ENCODE assay signal across 14 mouse cellular contexts in the genomic region with DNA sequence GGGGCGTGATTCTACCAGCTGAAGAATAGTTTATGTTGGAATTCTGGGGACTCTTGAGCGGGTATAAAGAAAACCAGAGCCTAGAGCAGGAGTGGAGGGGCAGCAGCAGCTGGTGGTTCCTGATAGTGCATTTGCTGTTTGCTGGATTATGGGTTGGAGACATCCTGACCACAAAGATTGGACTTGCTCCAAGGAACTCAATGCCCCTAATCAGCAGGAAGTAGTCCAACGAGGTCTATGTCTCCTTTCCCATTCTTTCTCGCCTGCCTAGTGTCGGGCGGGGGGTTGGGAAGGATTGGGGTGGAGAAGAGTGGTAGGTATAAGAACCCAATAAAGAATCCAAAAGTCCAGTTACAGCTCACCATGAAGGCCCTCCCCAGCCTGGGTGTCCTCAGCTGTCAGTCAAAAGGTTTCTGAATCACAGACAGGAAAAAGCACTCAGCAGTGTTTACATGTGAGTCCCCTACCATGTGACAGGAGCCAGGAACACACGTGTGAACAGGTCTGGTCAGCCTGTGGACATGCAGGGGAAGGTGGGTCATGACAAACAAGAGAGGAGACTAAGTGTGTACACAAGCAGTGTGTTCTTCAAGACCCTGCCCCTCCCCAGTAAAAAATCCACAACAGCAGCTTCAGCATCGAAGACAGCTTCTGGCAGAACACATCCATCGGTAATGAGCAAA. TPM values are rescaled to one million over a fixed set of nuclear protein-coding genes. Genes with fewer than 3 reads are reported as not detected.
DNase-seq lines count a peak whose midpoint lies in the region; TF ChIP-seq lines count a peak whose summit lies in the region.
"Had no signal": no experiment of that assay in that cellular context is flagged by ENCODE, and none has a peak within 500 bp of the region (broad histone marks: within the 10 kb centered on the region; RNA-seq: fewer than 3 reads in every experiment).

No protein-coding gene starts in this region.

- peak overlapping the region; percentile 93 for H3K27ac ChIP-seq in gastrocnemius, adult 2 months
- peak overlapping the region; percentile 87 for H3K27ac ChIP-seq in layer of hippocampus, adult 2 months

- no peak for TF ChIP-seq CTCF in gastrocnemius, adult 2 months (IDR thresholded peaks at IDR 0.05)
- TF ChIP-seq CTCF in layer of hippocampus, adult 2 months (conservative IDR thresholded peaks at IDR 0.05) = no peak

- peak; percentile 17 for DNase-seq in gastrocnemius, adult 2 months
- no peak for DNase-seq in gastrocnemius, postnatal 10 days
- no peak for DNase-seq in layer of hippocampus, adult 2 months (ENCODE audit: low spot score in 2 of 2)
- no peak for DNase-seq in layer of hippocampus, postnatal 25 days (ENCODE audit: extremely low spot score in 1 of 2, low spot score in 1 of 2)
- DNase-seq in Muller cell, postnatal 12 days (ENCODE audit: inconsistent ontology term) = peak; percentile 65
- peak; percentile 47 for DNase-seq in lung, postnatal 25 days (ENCODE audit: low spot score)
- DNase-seq in thymus, postnatal 0 days (ENCODE audit: low spot score) = no peak
- no peak for DNase-seq in right cerebral cortex, postnatal 10 days (ENCODE audit: low spot score in 2 of 2)
- DNase-seq: cerebellum, postnatal 10 days; gastrocnemius, postnatal 14 days had no signal

- intact Hi-C loops in gastrocnemius, adult 2 months (cut with DNase I) = no loop called here

- H3K4me3 ChIP-seq in gastrocnemius, adult 2 months = no peak overlapping the region
- H3K4me3 ChIP-seq in layer of hippocampus, adult 2 months = no peak overlapping the region
- H3K4me3 ChIP-seq: erythroblast, embryonic 14.5 days; neural tube, embryonic 13.5 days had no signal

RNA-seq across cellular contexts. Expression of a gene that starts 14.2 kb away (rescaled TPM):
- total RNA-seq in gastrocnemius, adult 2 months (2021) = 10 to 100 TPM; 19.6 to 24.6 TPM
- 10 to 100 TPM; 36.2 to 42.0 TPM for total RNA-seq in gastrocnemius, postnatal 10 days (2021)
- total RNA-seq in layer of hippocampus, adult 2 months (2021) = 10 to 100 TPM; 60.2 to 62.1 TPM
- 10 to 100 TPM; 61.2 to 64.5 TPM for total RNA-seq in layer of hippocampus, postnatal 25 days (2021)
- polyA plus RNA-seq in thymus, postnatal 0 days (2015; fragmentation: Nextera tagmentation; extraction: Ambion mirVana) = 3.8 and 3.9 TPM in 2 replicates

RNA-seq across cellular contexts. Expression of a gene that starts 19.9 kb away (rescaled TPM):
- total RNA-seq in gastrocnemius, adult 2 months (2021) = not detected
- total RNA-seq in gastrocnemius, postnatal 10 days (2021) = not detected
- not detected for total RNA-seq in layer of hippocampus, adult 2 months (2021)
- not detected for total RNA-seq in layer of hippocampus, postnatal 25 days (2021)
- 0.09 TPM in 1 of 2 replicates, not detected in the other for polyA plus RNA-seq in thymus, postnatal 0 days (2015; fragmentation: Nextera tagmentation; extraction: Ambion mirVana)
- total RNA-seq: gastrocnemius, postnatal 14 days; left cerebral cortex, postnatal 10 days had no signal
- polyA plus RNA-seq: erythroblast, embryonic 14.5 days; Patski had no signal

Comparison
In these comparisons a context has a peak if more than half of its experiments do, and no peak if none do; other contexts are left out.
1. DNase-seq: peak in gastrocnemius, adult 2 months (single experiment), Muller cell, postnatal 12 days (single experiment) and lung, postnatal 25 days (single experiment); none in gastrocnemius, postnatal 10 days (single experiment), layer of hippocampus, adult 2 months (0 of 2), layer of hippocampus, postnatal 25 days (0 of 2), thymus, postnatal 0 days (single experiment) and right cerebral cortex, postnatal 10 days (0 of 2).